In the genomic region with DNA sequence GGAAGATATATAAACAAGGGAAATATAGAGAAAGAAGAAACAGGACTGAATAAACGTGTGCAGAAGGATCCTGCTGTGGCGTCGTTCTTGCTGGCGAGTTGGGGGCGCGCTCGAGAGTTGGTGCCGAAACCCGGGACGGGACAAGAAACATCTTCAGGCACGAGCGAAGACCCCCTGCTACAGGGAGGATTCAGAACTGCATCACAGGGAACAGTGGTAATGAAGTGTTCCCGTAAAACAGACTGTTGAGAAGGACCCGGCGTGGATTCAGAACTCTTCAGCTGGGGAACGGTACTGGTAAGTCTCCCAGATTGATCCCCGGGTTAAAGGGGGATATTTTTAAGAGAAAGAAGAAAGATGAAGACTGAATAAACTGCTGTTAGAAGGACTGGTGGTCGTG, we compare ENCODE assay signal across 9 mouse cellular contexts. TPM values are rescaled to one million over a fixed set of nuclear protein-coding genes. Genes with fewer than 3 reads are reported as not detected.
A peak's percentile ranks its signal among the peaks of the same experiment; 100 is the strongest.
DNase-seq lines count a peak whose midpoint lies in the region.
"Not testable (repeated sequence)": the region's sequence is repeated elsewhere in the genome, so short reads cannot be mapped to it uniquely, and the experiment has no call there.
"Had no signal": no experiment of that assay in that cellular context is flagged by ENCODE, and none has a peak within 500 bp of the region (broad histone marks: within the 10 kb centered on the region; RNA-seq: fewer than 3 reads in every experiment).

No protein-coding gene starts in this region.

- DNase-seq in CD8-positive naive resting alpha-beta T cell, adult 2 months (ENCODE audit: low read depth in 2 of 2, low spot score in 2 of 2): peak; percentile 50 to 66
- DNase-seq in cerebellum, adult 8-10 months: peak; percentile 45
- DNase-seq in gastrocnemius, adult 8-10 months (ENCODE audit: low spot score in 2 of 2): peak; percentile 72 to 79
- DNase-seq in heart, postnatal 4 days: peak; percentile 70
- DNase-seq in layer of hippocampus, adult 9-10 months (ENCODE audit: low spot score): peak; percentile 12
- peak; percentile 70 for DNase-seq in left cerebral cortex, postnatal 4 days
- DNase-seq in right cerebral cortex, adult 2 months (ENCODE audit: low spot score in 2 of 2): peak; percentile 10 to 60
- peak; percentile 75 to 76 for DNase-seq in thymus, postnatal 10 days (ENCODE audit: low spot score in 2 of 2)

- intact Hi-C loops in left cerebral cortex, postnatal 4 days (cut with DNase I): not testable (repeated sequence)

RNA-seq across cellular contexts. Expression of a gene that starts 15.7 kb away (rescaled TPM):
- total RNA-seq in gastrocnemius, adult 8-10 months (2022): not detected
- not detected for total RNA-seq in heart, postnatal 4 days (2021)
- total RNA-seq in left cerebral cortex, postnatal 4 days (2021): not detected
- total RNA-seq: monocyte, adult 5-6 weeks had no signal

RNA-seq across cellular contexts. Expression of a gene that starts 16.5 kb away (rescaled TPM):
- total RNA-seq in gastrocnemius, adult 8-10 months (2022): not detected
- total RNA-seq in heart, postnatal 4 days (2021): not detected
- not detected for total RNA-seq in left cerebral cortex, postnatal 4 days (2021)
- total RNA-seq: monocyte, adult 5-6 weeks had no signal

RNA-seq across cellular contexts. Expression of a gene that starts 26.6 kb away (rescaled TPM):
- total RNA-seq in gastrocnemius, adult 8-10 months (2022): not detected
- not detected for total RNA-seq in heart, postnatal 4 days (2021)
- not detected for total RNA-seq in left cerebral cortex, postnatal 4 days (2021)
- total RNA-seq: monocyte, adult 5-6 weeks had no signal

RNA-seq across cellular contexts. Expression of a gene that starts 27.3 kb away (rescaled TPM):
- total RNA-seq in gastrocnemius, adult 8-10 months (2022): not detected
- not detected for total RNA-seq in heart, postnatal 4 days (2021)
- not detected for total RNA-seq in left cerebral cortex, postnatal 4 days (2021)
- total RNA-seq: monocyte, adult 5-6 weeks had no signal

RNA-seq across cellular contexts. Expression of a gene that starts 36.5 kb away (rescaled TPM):
- total RNA-seq in gastrocnemius, adult 8-10 months (2022): not detected
- total RNA-seq in heart, postnatal 4 days (2021): under 1 TPM in 1 of 2 experiments, not detected in 1; 0.09 TPM
- under 1 TPM; 0.12 to 0.34 TPM for total RNA-seq in left cerebral cortex, postnatal 4 days (2021)
- total RNA-seq: monocyte, adult 5-6 weeks had no signal

Comparison
In these comparisons a context has a peak if more than half of its experiments do, and no peak if none do; other contexts are left out.
1. Peak in every context shown above with its lines: DNase-seq.
2. DNase-seq: peak in every context shown above with its lines; median percentile 76 in gastrocnemius, adult 8-10 months; 76 in thymus, postnatal 10 days; 70 in heart, postnatal 4 days; 70 in left cerebral cortex, postnatal 4 days; 58 in CD8-positive naive resting alpha-beta T cell, adult 2 months; 45 in cerebellum, adult 8-10 months; 35 in right cerebral cortex, adult 2 months; 12 in layer of hippocampus, adult 9-10 months.